Mouse (Mus musculus) NIH3T3 (cell line): Measurements from ENCODE around the gene Vmn2r71.

Experiments
- DNase-seq: peaks from one replicate; pipeline ENCODE4 v3.0.0-alpha.2; 2012; ENCODE audit warnings: low read depth

Vmn2r71 gene

DNA sequence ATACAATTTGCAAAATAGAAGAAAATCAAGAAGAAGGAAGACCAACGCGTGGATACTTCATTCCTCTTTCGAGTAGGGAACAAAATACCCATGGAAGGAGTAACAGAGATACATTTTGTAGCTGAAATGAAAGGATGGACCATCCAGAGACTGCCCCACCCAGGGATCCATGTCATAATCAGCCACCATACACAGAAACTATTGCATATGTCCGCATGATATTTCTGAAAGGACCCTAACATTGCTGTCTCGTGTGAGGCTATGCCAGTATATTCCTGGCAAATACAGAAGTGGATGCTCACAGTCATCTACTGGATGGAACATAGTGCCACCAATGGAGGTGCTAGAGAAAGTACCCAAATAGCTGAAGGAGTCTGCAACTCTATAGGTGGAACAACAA lies at the start of gene Vmn2r71:
Vmn2r71 (plus strand) TSS at position 301 of the 400 bp plus-strand sequence.
- DNase-seq, result no peak

DNA sequence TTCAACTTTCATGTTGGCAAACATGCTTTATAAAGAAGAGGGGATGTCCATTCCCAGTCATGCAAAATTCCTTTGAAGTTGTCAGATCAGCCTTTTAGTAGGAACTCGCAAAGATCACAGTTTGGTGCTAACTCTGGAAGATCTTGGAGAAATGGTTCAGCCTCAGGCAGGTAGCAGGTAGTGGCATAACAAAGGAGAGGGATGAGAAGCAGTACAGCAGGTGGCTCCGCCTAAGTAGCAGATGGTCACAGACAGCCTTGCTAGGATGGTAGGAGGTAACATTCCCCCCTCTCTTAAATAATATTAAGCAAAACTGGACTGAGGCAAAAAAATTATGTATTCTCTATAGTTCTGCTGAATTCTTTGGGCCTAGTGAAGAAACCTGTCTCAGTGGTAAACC lies 20.8 kb upstream of the Vmn2r71 start:
- DNase-seq, result no peak

DNA sequence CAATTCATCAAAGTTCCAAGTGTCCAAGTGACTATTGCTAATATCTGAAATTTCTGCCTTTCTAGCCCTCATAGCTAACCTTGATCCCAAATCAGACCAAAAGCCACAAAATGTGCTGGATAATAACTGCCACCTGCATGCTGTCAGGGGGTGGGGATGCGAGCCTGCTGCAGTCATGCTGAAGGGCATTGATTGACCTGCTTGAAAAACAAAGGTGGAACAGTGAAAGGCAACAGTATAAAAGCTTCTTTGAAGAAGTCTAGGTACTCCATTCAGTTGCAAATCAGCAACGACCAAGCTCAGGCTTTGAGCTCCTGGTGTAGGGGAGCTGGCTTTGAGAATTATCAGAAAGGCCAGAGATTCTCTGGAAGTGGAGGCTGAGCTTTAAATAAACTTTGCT lies 19.8 kb upstream of the Vmn2r71 start:
- no peak for DNase-seq

DNA sequence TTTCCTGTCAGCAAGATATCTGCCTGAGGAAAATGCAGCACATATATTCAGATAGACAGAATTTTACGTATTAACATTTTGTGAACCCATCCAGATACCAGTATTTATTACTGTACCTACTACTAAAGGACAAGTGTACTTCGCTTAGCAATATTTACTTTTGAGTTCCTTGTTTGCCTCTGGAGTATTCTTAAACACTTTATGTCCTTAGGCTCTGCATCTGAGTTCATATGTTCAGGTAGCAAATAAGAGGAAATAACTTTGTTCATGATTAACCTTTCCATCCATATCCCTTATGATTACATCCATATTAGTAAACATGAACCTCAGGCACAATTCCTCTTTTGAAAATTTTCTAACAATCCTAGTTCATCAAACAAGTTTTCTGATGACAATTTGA lies 6.2 kb downstream of the Vmn2r71 start, which contains the start of gene Vmn2r70:
Vmn2r70 (minus strand) TSS at position 101 of the 400 bp plus-strand sequence.
- no peak for DNase-seq
